Mouse (Mus musculus): Measurements from ENCODE around the gene Ppp6r1.

GRCm38 (mm10) chr7:4705098-4705497, 46.3 kb upstream of the Ppp6r1 start:
- TF ChIP-seq POLR2A (IDR thresholded peaks at IDR 0.05; ENCODE audit: borderline replicate concordance, extremely low read depth, insufficient read depth, insufficient read length, poor library complexity, severe bottlenecking) (no peak), CTCF (IDR thresholded peaks at IDR 0.05; ENCODE audit: borderline replicate concordance, extremely low read depth, insufficient read depth, insufficient read length) (peak; percentile 65; the same call in 1 of the 2 replicates)

All from brain, embryonic 14.5 days (tissue).